Mouse (Mus musculus) G1E (cell line): Measurements from ENCODE around the gene Slain2.
"Not testable (repeated sequence)": the region's sequence is repeated elsewhere in the genome, so short reads cannot be mapped to it uniquely, and the experiment has no call there.

ENCODE experiments used
- CTCF ChIP-seq: IDR thresholded peaks from 2 replicates; pipeline ENCODE4 v1.5.1; 2012; ENCODE audit warnings: low read depth, low read length, inconsistent platforms, mixed read lengths
- GATA1 ChIP-seq: IDR thresholded peaks from 2 replicates; pipeline ENCODE4 v1.6.1; 2012; ENCODE audit warnings: borderline replicate concordance, low read length, inconsistent platforms, mixed read lengths
- POLR2AphosphoS5 ChIP-seq: IDR thresholded peaks from 2 replicates; pipeline ENCODE4 v1.6.1; 2012; ENCODE audit warnings: low read depth, low read length, inconsistent platforms; ENCODE audit not compliant: insufficient replicate concordance
- TAL1 ChIP-seq: conservative IDR thresholded peaks from 2 replicates; pipeline ENCODE4 v1.6.1; 2012; ENCODE audit warnings: low read depth, low read length, inconsistent platforms, mixed read lengths

GRCm38 (mm10) chr5:73011806-73012205 is 97.7 kb downstream of the Slain2 start:
- not testable (repeated sequence) for TF ChIP-seq TAL1, CTCF, GATA1, POLR2AphosphoS5
